Mouse (Mus musculus): Measurements from ENCODE around the gene Polr2g.

GRCm38 (mm10) chr19:8842961-8843360 lies 44.6 kb upstream of the Polr2g start:
- TF ChIP-seq POLR2AphosphoS5 (IDR thresholded peaks at IDR 0.05; ENCODE audit: borderline replicate concordance, low read depth, low read length) (no peak), MAZ (IDR thresholded peaks at IDR 0.05; ENCODE audit: low read depth, low read length) (no peak), CHD2 (IDR thresholded peaks at IDR 0.05; ENCODE audit: low read length) (no peak), KAT2A (conservative IDR thresholded peaks at IDR 0.05; ENCODE audit: low read depth, low read length) (no peak), RAD21 (IDR thresholded peaks at IDR 0.05; ENCODE audit: low read depth, low read length) (no peak), CTCF (IDR thresholded peaks at IDR 0.05 in 2 of 3, conservative IDR thresholded peaks at IDR 0.05 in 1 of 3; ENCODE audit: control insufficient read depth in 1 of 3, insufficient read depth in 1 of 3, low read depth in 2 of 3, low read length in 3 of 3, poor library complexity in 1 of 3, severe bottlenecking in 1 of 3) (no peak), UBTF (IDR thresholded peaks at IDR 0.05; ENCODE audit: borderline replicate concordance, insufficient read depth, low read depth, low read length) (no peak), USF1 (IDR thresholded peaks at IDR 0.05; ENCODE audit: low read depth, low read length) (no peak), POLR2AphosphoS2 (IDR thresholded peaks at IDR 0.05; ENCODE audit: low read length) (no peak), ZNF384 (IDR thresholded peaks at IDR 0.05; ENCODE audit: low read depth, low read length) (no peak), CHD1 (IDR thresholded peaks at IDR 0.05; ENCODE audit: low read depth, low read length) (no peak), USF2 (IDR thresholded peaks at IDR 0.05; ENCODE audit: borderline replicate concordance in 1 of 2, insufficient read depth in 1 of 2, low read depth in 1 of 2, low read length in 2 of 2) (no peak), SIN3A (IDR thresholded peaks at IDR 0.05; ENCODE audit: low read length) (no peak)
